Mouse (Mus musculus) heart, adult 9 months (tissue): ENCODE measurements around the gene Vmn1r200.

ENCODE experiments used
- DNase-seq, 2 experiments: peaks; one replicate each; pipeline ENCODE4 v3.0.0; 2022; ENCODE audit warnings: low spot score in 2 of 2

The Vmn1r200 gene

GRCm38 (mm10) chr13:22390073-22390472 is at the start of gene Vmn1r200:
TSS of gene Vmn1r200 (plus strand) at chr13:22390373.
- no peak for DNase-seq

- DNase-seq: no peak
Measured at GRCm38 (mm10) chr13:22350064-22350463, 40.1 kb upstream of the Vmn1r200 start, which contains the start of gene Vmn1r198. TSS of gene Vmn1r198 (plus strand) at chr13:22350364.

- no peak for DNase-seq
Measured at GRCm38 (mm10) chr13:22350813-22351212, 39.4 kb upstream of the Vmn1r200 start.

- DNase-seq: no peak
Measured at GRCm38 (mm10) chr13:22379518-22379917, 10.7 kb upstream of the Vmn1r200 start, which contains the start of gene Vmn1r199. TSS of gene Vmn1r199 (plus strand) at chr13:22379818.

GRCm38 (mm10) chr13:22381128-22381527 is 9.0 kb upstream of the Vmn1r200 start:
- peak; percentile 8 to 14 for DNase-seq

- no peak for DNase-seq
Measured at GRCm38 (mm10) chr13:22383401-22383800, 6.8 kb upstream of the Vmn1r200 start.

- no peak for DNase-seq
Measured at GRCm38 (mm10) chr13:22387050-22387449, 3.1 kb upstream of the Vmn1r200 start.

- DNase-seq: no peak
Measured at GRCm38 (mm10) chr13:22402978-22403377, 12.8 kb downstream of the Vmn1r200 start.
